22 mouse cellular contexts compared by ENCODE assay signal in the genomic region with DNA sequence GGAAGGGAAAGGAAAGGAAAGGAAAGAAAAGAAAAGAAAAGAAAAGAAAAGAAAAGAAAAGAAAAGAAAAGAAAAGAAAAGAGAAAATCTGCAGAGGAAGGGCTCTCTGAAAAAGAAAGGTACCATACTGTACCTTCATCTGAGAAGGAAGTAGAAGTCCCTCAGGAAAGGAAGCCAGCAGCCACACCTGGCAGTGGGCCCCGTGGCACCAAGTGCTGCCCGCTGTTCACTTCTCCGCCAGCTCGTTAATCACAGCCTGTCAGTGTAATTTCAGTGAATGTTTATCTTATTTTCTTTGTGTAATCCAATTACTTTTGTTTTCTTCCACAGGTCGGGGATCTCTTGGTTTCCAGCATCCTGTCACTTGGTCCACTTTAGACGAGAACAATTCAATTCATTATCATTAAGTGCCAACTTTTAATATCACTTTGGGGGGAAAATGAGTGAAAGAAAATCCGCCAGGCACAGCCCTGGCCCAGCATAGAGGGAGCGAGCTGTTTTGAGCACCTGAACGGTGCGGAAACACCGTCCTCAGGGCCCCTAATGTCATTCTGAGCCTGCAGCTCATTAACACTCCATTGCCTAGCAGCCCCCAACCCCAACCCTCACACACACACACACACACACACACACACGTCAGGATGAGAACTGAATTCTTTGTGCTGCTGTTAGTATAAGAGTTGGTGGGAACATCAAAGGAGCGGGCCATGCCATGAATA.
DNase-seq lines count a peak whose midpoint lies in the region; ATAC-seq lines count a peak whose summit lies in the region.
"Had no signal": no experiment of that assay in that cellular context is flagged by ENCODE, and none has a peak within 500 bp of the region (broad histone marks: within the 10 kb centered on the region; RNA-seq: fewer than 3 reads in every experiment).

No protein-coding gene starts in this region.

- H3K27ac ChIP-seq in forebrain, embryonic 15.5 days (replicated peaks) = no peak overlapping the region
- H3K27ac ChIP-seq in forebrain, embryonic 10.5 days = no peak overlapping the region
- H3K27ac ChIP-seq: heart, adult 2 months; heart, embryonic 15.5 days; midbrain, embryonic 13.5 days; neural tube, embryonic 15.5 days had no signal

- H3K36me3 ChIP-seq in forebrain, embryonic 15.5 days = no peaks in the 10 kb centered on the region
- no peaks in the 10 kb centered on the region for H3K36me3 ChIP-seq in forebrain, embryonic 10.5 days (replicated peaks)
- H3K36me3 ChIP-seq: heart, embryonic 15.5 days; midbrain, embryonic 13.5 days; neural tube, embryonic 15.5 days had no signal

- no peak overlapping the region for H3K4me3 ChIP-seq in forebrain, embryonic 15.5 days
- no peak overlapping the region for H3K4me3 ChIP-seq in forebrain, embryonic 10.5 days
- H3K4me3 ChIP-seq: heart, adult 2 months; heart, embryonic 15.5 days; midbrain, embryonic 13.5 days; myocyte; neural tube, embryonic 15.5 days had no signal

- ATAC-seq in forebrain, embryonic 15.5 days (replicated peaks) = peak; percentile 53; the same call in 1 of the 2 replicates
- ATAC-seq: intestine, embryonic 16.5 days; midbrain, embryonic 13.5 days had no signal

- no peak overlapping the region for H3K9ac ChIP-seq in forebrain, embryonic 15.5 days (replicated peaks)
- H3K9ac ChIP-seq: heart, embryonic 15.5 days; midbrain, embryonic 13.5 days; neural tube, embryonic 15.5 days had no signal

- peak; percentile 3 for DNase-seq in adrenal gland, postnatal 10 days
- DNase-seq in adrenal gland, postnatal 25 days = no peak
- DNase-seq in forebrain, embryonic 10.5 days (ENCODE audit: extremely low spot score, low spot score) = no peak
- DNase-seq in layer of hippocampus, postnatal 10 days (ENCODE audit: low spot score in 2 of 2) = peak; percentile 49 to 51
- no peak for DNase-seq in layer of hippocampus, postnatal 36 days
- peak; percentile 10 to 31 for DNase-seq in cerebellum, postnatal 36 days
- no peak for DNase-seq in left cerebral cortex, adult 8-10 months (ENCODE audit: low spot score in 2 of 2)
- DNase-seq: adrenal gland, adult 2 months; gastrocnemius, postnatal 14 days; heart, adult 2 months; heart, postnatal 4 days; kidney, postnatal 4 days; layer of hippocampus, adult 9-11 months; liver; lung, postnatal 14 days; thymus, postnatal 25 days had no signal

- 18% methylated on average over 13 of the region's 13 CpGs for WGBS in forebrain, embryonic 15.5 days
- 65% methylated on average over 13 of the region's 13 CpGs for WGBS in forebrain, embryonic 10.5 days

- H3K4me1 ChIP-seq in forebrain, embryonic 15.5 days = peaks cover 5% of the 10 kb centered on the region; the same call in 1 of the 2 replicates
- H3K4me1 ChIP-seq in forebrain, embryonic 10.5 days = peaks cover 10% of the 10 kb centered on the region; the same call in 1 of the 2 replicates
- H3K4me1 ChIP-seq: heart, embryonic 15.5 days; neural tube, embryonic 15.5 days had no signal

- H3K27me3 ChIP-seq in forebrain, embryonic 15.5 days = no peaks in the 10 kb centered on the region
- H3K27me3 ChIP-seq in forebrain, embryonic 10.5 days (ENCODE audit: poor library complexity, severe bottlenecking) = no peaks in the 10 kb centered on the region; the same call in 1 of the 2 replicates
- H3K27me3 ChIP-seq: heart, embryonic 15.5 days; neural tube, embryonic 15.5 days had no signal

- H3K9me3 ChIP-seq in forebrain, embryonic 15.5 days = no peaks in the 10 kb centered on the region
- no peaks in the 10 kb centered on the region for H3K9me3 ChIP-seq in forebrain, embryonic 10.5 days
- H3K9me3 ChIP-seq: heart, embryonic 15.5 days; midbrain, embryonic 13.5 days; neural tube, embryonic 15.5 days had no signal

- no peak overlapping the region for H3K4me2 ChIP-seq in forebrain, embryonic 15.5 days (replicated peaks)
- H3K4me2 ChIP-seq: heart, embryonic 15.5 days; midbrain, embryonic 13.5 days; neural tube, embryonic 15.5 days had no signal

Comparison
In these comparisons a context has a peak if more than half of its experiments do, and no peak if none do; other contexts are left out.
1. DNase-seq: peak in adrenal gland, postnatal 10 days (single experiment), layer of hippocampus, postnatal 10 days (2 of 2) and cerebellum, postnatal 36 days (2 of 2); none in adrenal gland, postnatal 25 days (single experiment), forebrain, embryonic 10.5 days (single experiment), layer of hippocampus, postnatal 36 days (0 of 2) and left cerebral cortex, adult 8-10 months (0 of 2).